Mouse (Mus musculus) limb, embryonic 14.5 days (tissue): Measurements from ENCODE around the gene Axin2. TPM values are rescaled to one million over a fixed set of nuclear protein-coding genes. Genes with fewer than 3 reads are reported as not detected.
"Not testable (repeated sequence)": the region's sequence is repeated elsewhere in the genome, so short reads cannot be mapped to it uniquely, and the experiment has no call there.

ENCODE experiments used
- ATAC-seq: fragments of 200-750 bp; cut with Nextera tagmentation; 2 replicates; pipeline ENCODE4 v1.8.0; 2017; ENCODE audit warnings: low read depth, moderate number of reproducible peaks, moderate TSS enrichment; ENCODE audit not compliant: low FRiP score
- DNase-seq: peaks from one replicate; pipeline ENCODE4 v3.0.0-alpha.2; 2015; ENCODE audit warnings: low spot score
- H3K27ac ChIP-seq: fragments of 300-500 bp; sonication (generic); replicated peaks from 2 replicates; pipeline ENCODE4 v1.5.1; 2014; ENCODE audit warnings: low read depth, mild to moderate bottlenecking, low read length, moderate library complexity, mixed read lengths
- H3K27me3 ChIP-seq: fragments of 300-500 bp; sonication (generic); 2 replicates; pipeline ENCODE4 v1.6.1; 2014; ENCODE audit warnings: low read length, mixed read lengths; ENCODE audit not compliant: control insufficient read depth, insufficient read depth
- H3K36me3 ChIP-seq: fragments of 300-500 bp; sonication (generic); 2 replicates; pipeline ENCODE4 v1.6.1; 2014; ENCODE audit warnings: mild to moderate bottlenecking, low read length, moderate library complexity, mixed read lengths; ENCODE audit not compliant: control insufficient read depth, insufficient read depth
- H3K4me1 ChIP-seq: fragments of 300-500 bp; sonication (generic); 2 replicates; pipeline ENCODE4 v1.6.1; 2014; ENCODE audit warnings: antibody characterized with exemption, low read length, mixed read lengths; ENCODE audit not compliant: control insufficient read depth, insufficient read depth
- H3K4me2 ChIP-seq: fragments of 300-500 bp; sonication (generic); replicated peaks from 2 replicates; pipeline ENCODE4 v1.6.1; 2014; ENCODE audit warnings: low read depth, mild to moderate bottlenecking, low read length, moderate library complexity; ENCODE audit not compliant: severe bottlenecking
- H3K4me3 ChIP-seq: fragments of 300-500 bp; sonication (generic); replicated peaks from 2 replicates; pipeline ENCODE4 v1.5.1; 2014; ENCODE audit warnings: low read length
- H3K9ac ChIP-seq: fragments of 300-500 bp; sonication (generic); 2 replicates; pipeline ENCODE4 v1.6.1; 2014; ENCODE audit warnings: mild to moderate bottlenecking, low read depth, low read length, moderate library complexity; ENCODE audit not compliant: severe bottlenecking
- H3K9me3 ChIP-seq: fragments of 300-500 bp; sonication (generic); 2 replicates; pipeline ENCODE4 v1.6.1; 2016; ENCODE audit warnings: low read length; ENCODE audit not compliant: control insufficient read depth
- POLR2A ChIP-seq: fragments of 200-500 bp; IDR thresholded peaks from 2 replicates; pipeline ENCODE4 v1.8.0; 2012; ENCODE audit warnings: inconsistent platforms, mild to moderate bottlenecking, moderate library complexity, borderline replicate concordance; ENCODE audit not compliant: insufficient read depth, insufficient read length; ENCODE audit errors: extremely low read depth
- WGBS: fragments of 180-500 bp; shearing (Covaris S2); extraction: QIAGEN DNeasy Blood & Tissue Kit; methylation state at CpG from one replicate; pipeline ENCODE4 v1.1.7; 2014; 5-methylcytosine and 5-hydroxymethylcytosine counted together
- polyA plus RNA-seq, 2 experiments: library from polyadenylated mRNA; depleted of rRNA in 1 of 2; stranded (reverse) in 1 of 2; unstranded in 1 of 2; fragments of >200 nt; fragmentation: Nextera tagmentation in 1 of 2; extraction: Ambion mirVana in 1 of 2; gene quantifications; 2 replicates each; pipeline versions ENCODE4 v1.2.1 to v1.2.3; 2012 to 2014

Axin2 gene
- 50.9 and 58.2 TPM in 2 replicates for polyA plus RNA-seq (2012; rRNA removed)
- polyA plus RNA-seq (2014; fragmentation: Nextera tagmentation; extraction: Ambion mirVana) = 22.6 and 22.7 TPM in 2 replicates

GRCm38 (mm10) chr11:108920158-108920635 lies at the start of gene Axin2:
TSS of gene Axin2 (plus strand) at chr11:108920349.
- TF ChIP-seq POLR2A = 0 out of 2 replicates have a peak, but pooled peaks have one; percentile 12

GRCm38 (mm10) chr11:108871284-108871683 lies 48.9 kb upstream of the Axin2 start:
- H3K36me3 ChIP-seq, H3K9ac ChIP-seq, ATAC-seq, H3K4me1 ChIP-seq, H3K4me3 ChIP-seq, DNase-seq, H3K27me3 ChIP-seq, H3K9me3 ChIP-seq, H3K27ac ChIP-seq, H3K4me2 ChIP-seq: not testable (repeated sequence)
- 94% methylated on average over 1 of the region's 1 CpGs for WGBS

More at GRCm38 (mm10) chr11:108920158-108920635, at the start of gene Axin2:
- Histone ChIP-seq H3K4me2 (peak within 1 kb of the TSS; percentile 82), H3K4me3 (peak within 1 kb of the TSS; percentile 85), H3K9ac (peak within 1 kb of the TSS; percentile 92), H3K36me3 (peaks cover 9% of the 10 kb centered on the region; the same call in 1 of the 2 replicates), H3K27me3 (no peaks in the 10 kb centered on the region), H3K4me1 (peaks cover 30% of the 10 kb centered on the region), H3K9me3 (0 out of 2 replicates have a peak, but pooled peaks cover 4% of the 10 kb centered on the region), H3K27ac (peak within 1 kb of the TSS; percentile 100)
- peak; percentile 90 for ATAC-seq
- DNase-seq = peak; percentile 97
- WGBS = under 1% methylated on average over 48 of the region's 53 CpGs

GRCm38 (mm10) chr11:108871748-108872147 lies 48.4 kb upstream of the Axin2 start:
- ATAC-seq = no peak
- WGBS = 93% methylated on average over 3 of the region's 3 CpGs
- H3K4me1 ChIP-seq = peaks cover 9% of the 10 kb centered on the region
- H3K9ac ChIP-seq = no peak overlapping the region
- H3K9me3 ChIP-seq = no peaks in the 10 kb centered on the region
- TF ChIP-seq POLR2A = no peak
- H3K27ac ChIP-seq = no peak overlapping the region
- no peaks in the 10 kb centered on the region for H3K27me3 ChIP-seq
- no peaks in the 10 kb centered on the region for H3K36me3 ChIP-seq
- H3K4me2 ChIP-seq = no peak overlapping the region
- no peak for DNase-seq
- no peak overlapping the region for H3K4me3 ChIP-seq

- no peaks in the 10 kb centered on the region for H3K9me3 ChIP-seq
- H3K27ac ChIP-seq = no peak overlapping the region
- H3K4me2 ChIP-seq = no peak overlapping the region
- H3K27me3 ChIP-seq = no peaks in the 10 kb centered on the region
- ATAC-seq (0 out of 2 replicates have a peak, but pooled peaks have one; percentile 41), DNase-seq (no peak)
- no peaks in the 10 kb centered on the region for H3K36me3 ChIP-seq
- H3K4me1 ChIP-seq = peaks cover 3% of the 10 kb centered on the region; the same call in 1 of the 2 replicates
- 54% methylated on average over 7 of the region's 7 CpGs for WGBS
- no peak overlapping the region for H3K9ac ChIP-seq
- H3K4me3 ChIP-seq = no peak overlapping the region
- no peak for TF ChIP-seq POLR2A
Observed at GRCm38 (mm10) chr11:108876633-108877205, 43.4 kb upstream of the Axin2 start.

- H3K36me3 ChIP-seq = no peaks in the 10 kb centered on the region
- no peak for TF ChIP-seq POLR2A
- H3K9ac ChIP-seq = no peak overlapping the region
- H3K27ac ChIP-seq = no peak overlapping the region
- no peaks in the 10 kb centered on the region for H3K9me3 ChIP-seq
- WGBS = 79% methylated on average over 5 of the region's 5 CpGs
- DNase-seq (no peak), ATAC-seq (no peak)
- no peak overlapping the region for H3K4me2 ChIP-seq
- H3K4me3 ChIP-seq = no peak overlapping the region
- H3K27me3 ChIP-seq = no peaks in the 10 kb centered on the region
- peaks cover 8% of the 10 kb centered on the region; the same call in 1 of the 2 replicates for H3K4me1 ChIP-seq
Observed at GRCm38 (mm10) chr11:108877520-108877919, 42.6 kb upstream of the Axin2 start.
